Mouse (Mus musculus) gastrocnemius, postnatal 25 days (tissue): ENCODE measurements around the gene Zfp821. TPM values are rescaled to one million over a fixed set of nuclear protein-coding genes. Genes with fewer than 3 reads are reported as not detected.
A peak's percentile ranks its signal among the peaks of the same experiment; 100 is the strongest.

Experiments
- DNase-seq: peaks from one replicate; pipeline ENCODE4 v3.0.0; 2022
- long read RNA-seq, 2 experiments: library from polyadenylated mRNA; stranded (forward); transcript quantifications; one replicate each; pipeline ENCODE4 v2.0.0; 2021
- total RNA-seq, 2 experiments: library from RNA; stranded (reverse); gene quantifications; 1 replicate in 1 of 2; 2 replicates in 1 of 2; pipeline ENCODE4 v1.2.3; 2021

Gene Zfp821
- total RNA-seq: 1 to 10 TPM; 4.6 to 5.2 TPM
- long read RNA-seq, experiment 1, partial matches to known transcripts: 1 of 7 reads
- long read RNA-seq, experiment 1, other reads (novel, unspliced or antisense): 3 of 7 reads
- long read RNA-seq, experiment 2, partial matches to known transcripts: 0 of 5 reads
- long read RNA-seq, experiment 2, other reads (novel, unspliced or antisense): 2 of 5 reads

DNA sequence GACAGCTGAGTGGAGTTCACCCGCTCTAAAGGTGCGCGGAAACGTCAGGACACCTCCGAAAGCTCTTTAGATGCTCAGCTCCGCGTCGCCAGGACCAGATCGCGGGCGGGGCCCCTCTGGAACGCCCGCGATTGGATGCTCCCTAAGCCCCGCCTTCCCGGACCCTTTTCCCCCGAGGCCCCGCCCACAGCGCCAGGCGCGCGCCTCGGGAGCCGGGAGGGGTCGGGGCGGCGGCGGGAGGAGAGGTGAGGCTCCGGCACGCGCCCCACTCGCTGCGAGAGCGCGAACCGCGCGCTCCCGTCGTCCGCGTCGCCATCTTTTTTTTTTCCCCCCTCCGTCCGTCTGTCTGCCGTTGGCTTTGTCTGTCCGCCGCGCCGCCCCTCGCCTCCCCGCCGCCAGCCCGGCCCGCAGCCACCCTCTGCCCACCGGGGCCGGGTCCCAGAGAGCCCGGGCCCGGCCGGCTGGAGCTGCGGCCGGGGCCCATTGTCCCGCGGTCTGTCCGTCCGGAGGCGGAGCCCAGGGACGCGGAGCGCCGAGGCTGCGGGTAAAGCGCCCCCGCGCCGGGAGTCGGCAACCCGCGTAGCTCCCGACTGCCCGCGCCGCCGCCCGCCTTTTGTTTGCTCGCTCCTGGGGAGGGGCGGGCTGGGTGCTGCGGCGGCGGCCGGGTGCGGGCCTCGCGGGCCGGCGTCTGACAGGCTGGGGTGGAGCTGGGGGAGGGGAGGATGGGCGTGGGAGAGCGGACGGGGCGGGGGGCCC lies at the start of gene Zfp821:
Zfp821 (plus strand) TSS at position 227 of the 756 bp plus-strand sequence.
- DNase-seq: peak; percentile 94

- no peak for DNase-seq
Observed at GRCm38 (mm10) chr8:109656860-109657259, 48.5 kb upstream of the Zfp821 start.

DNA sequence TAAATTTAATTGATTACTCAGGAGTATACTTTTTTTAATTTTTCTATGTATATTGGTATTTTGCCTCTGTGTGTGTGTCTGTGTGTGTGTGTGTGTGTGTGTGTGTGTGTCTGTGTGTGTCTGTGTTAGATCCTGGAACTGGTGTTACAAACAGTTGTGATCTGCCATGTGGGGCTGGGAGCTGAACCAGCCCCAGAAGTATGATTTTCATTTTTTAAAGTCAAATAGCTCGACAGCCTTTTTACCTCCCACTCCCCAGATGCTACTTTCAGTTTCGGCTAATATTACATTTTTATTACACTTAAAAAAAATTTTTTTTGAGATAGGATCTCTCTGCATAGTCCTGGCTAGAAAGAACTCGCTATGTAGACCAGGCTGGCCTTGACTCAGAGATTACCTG lies 43.0 kb upstream of the Zfp821 start:
- no peak for DNase-seq

DNA sequence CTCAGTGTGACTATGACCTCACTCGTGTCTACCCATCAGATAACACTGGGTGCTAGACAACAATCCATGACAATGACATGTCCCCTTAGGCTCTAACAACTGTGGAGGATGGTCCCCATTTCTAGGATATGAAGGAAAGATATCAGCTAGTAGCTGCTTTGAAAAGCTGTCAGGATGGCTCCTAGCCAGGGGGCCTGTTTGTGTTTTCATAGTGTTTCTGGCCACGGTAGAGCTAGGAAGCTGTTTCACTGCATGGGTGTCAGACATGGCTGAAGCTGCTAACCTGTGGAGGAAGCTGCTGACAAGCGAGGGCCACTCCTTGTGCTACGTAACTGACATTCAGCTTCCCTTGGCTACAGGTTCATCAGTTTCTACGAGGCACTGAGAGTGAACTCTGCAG lies 38.7 kb upstream of the Zfp821 start:
- DNase-seq: no peak

DNA sequence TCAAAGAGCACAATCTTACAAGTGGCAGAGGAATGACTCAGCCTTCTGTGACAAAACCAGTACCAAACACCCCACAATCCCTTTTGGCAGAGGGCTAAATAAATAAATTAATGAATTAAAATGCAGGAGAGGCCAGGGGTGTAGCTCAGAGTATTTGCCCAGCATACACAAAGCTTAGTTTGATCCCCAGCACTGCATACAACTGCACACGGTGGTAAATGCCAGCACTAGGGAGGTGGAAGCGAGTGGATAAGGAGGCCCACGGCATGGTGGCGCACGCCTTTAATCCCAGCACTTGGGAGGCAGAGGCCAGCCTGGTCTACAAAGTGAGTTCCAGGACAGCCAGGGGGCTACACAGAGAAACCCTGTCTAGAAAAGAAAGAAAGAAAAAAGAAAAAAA lies 32.7 kb upstream of the Zfp821 start:
- no peak for DNase-seq

DNA sequence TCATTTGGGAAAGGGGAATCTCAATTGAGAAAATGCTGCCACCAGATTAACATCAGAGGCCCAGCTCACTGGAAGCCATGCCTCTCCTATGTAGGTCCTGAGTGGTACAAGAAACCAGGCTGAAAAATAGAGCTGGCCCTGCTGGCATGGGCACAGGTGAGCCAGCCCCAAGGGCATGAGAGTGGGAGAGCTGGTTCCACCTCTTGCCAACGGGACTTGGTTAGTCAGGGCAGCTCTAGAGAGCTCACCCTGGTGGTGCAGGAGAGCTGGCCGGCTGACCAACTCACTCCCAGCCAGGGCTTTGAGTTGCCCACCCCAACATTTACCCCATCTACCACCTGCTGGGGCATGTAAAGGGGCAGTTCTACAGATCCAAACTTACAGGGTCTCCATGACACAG lies 31.8 kb upstream of the Zfp821 start:
- no peak for DNase-seq

GRCm38 (mm10) chr8:109675896-109676643 lies 29.3 kb upstream of the Zfp821 start:
- DNase-seq: no peak

DNA sequence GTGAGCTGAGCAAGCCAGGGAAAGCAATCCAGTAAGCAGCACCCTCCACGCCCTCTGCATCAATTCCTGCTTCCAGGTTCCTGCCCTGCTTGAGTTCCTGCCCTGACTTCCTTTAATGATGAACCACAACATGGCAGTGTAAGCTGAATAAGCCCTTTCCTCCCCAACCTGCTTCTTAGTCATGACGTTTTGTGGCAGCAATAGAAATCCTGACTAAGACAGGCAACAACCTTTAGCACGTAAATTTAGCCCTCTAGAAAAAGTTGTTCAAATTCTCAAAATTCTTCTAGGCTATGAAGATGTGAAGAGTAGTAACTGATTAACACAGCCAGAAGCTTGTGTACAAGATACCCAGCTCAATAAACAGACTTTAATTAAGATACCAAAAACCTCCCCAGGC lies 23.8 kb upstream of the Zfp821 start:
- no peak for DNase-seq

- no peak for DNase-seq
Observed at GRCm38 (mm10) chr8:109682120-109682519, 23.2 kb upstream of the Zfp821 start.

GRCm38 (mm10) chr8:109687248-109687647 lies 18.1 kb upstream of the Zfp821 start:
- no peak for DNase-seq

- no peak for DNase-seq
Observed at GRCm38 (mm10) chr8:109691769-109692168, 13.6 kb upstream of the Zfp821 start.

- peak; percentile 58 for DNase-seq
Observed at GRCm38 (mm10) chr8:109692443-109693145, 12.8 kb upstream of the Zfp821 start.

GRCm38 (mm10) chr8:109693146-109693900 lies 12.0 kb upstream of the Zfp821 start, which contains the start of gene Ist1:
TSS of gene Ist1 (minus strand) at chr8:109693260.
- peak; percentile 97 for DNase-seq

DNA sequence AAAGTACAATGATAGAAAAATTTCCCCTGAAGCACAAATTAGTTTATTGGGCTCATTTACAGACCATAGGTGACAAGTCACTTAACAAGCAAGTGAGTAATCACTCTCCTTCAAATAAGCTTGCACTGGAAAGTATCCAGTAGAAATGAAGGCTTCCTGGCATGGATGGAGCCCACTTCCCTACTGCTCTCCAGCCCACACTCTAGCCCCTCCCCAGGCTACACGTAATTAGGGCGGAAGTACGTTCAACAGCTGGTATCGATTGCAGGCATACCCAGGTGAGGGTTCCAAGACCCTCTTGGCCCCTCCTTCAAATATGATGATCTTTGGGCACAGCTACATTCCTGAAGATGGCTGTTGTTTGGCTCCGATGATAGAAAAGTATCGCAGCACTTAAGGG lies 11.2 kb upstream of the Zfp821 start:
- DNase-seq: no peak

DNA sequence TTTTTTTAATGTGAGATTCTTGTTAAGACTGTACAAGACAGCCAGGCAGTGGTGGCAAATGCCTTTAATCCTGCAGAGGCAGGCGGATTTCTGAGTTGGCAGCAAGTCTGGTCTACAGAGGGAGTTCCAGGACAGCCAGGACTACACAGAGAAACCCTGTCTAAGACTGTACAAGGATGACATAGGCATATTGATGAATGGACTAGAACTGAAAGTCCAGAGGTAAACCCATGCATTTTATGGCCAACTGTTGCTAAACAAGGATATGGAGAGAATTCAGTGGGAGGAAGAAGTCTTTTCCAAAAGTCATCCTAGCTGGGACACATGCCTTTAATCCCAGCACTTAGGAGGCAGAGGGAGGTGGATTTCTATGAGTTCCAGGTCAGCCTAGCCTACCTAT lies 7.6 kb upstream of the Zfp821 start:
- DNase-seq: no peak

GRCm38 (mm10) chr8:109698477-109698876 lies 6.9 kb upstream of the Zfp821 start:
- DNase-seq: no peak

DNA sequence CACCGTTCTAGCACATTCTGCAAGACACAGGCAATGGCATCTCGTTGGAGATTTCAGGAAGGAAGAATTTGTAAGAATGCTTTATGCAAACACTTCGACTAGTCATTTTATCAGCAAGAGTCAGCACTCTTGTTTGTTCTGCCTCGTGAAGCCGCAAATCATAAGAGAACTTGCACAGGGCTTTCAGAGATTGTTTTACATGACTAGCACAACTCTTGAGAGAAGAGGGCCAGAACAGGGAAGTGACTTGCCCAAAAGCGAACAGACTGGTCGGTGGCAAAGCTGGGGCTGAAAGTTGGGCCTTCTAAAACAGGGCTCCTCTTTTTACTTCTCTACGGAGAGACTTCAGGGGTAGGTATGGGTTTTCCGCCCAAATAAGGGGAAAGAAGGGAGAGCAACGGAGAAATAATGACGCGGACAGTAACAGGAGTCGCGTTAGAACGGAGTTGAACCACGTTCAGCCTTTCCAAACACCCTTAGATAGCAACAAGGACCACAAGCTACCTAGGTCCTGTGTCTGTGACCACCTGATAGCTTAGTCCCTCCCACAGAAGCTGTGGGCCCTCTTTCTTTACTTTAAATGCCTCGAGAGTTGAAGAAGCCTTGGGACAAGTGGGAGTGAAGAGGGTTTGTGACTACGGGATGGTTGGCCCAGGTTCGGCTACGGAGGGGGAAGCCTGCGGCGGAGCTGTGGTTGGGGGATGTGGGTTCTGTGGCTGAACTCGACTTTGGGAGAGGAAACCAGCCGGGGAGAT lies 604 bp upstream of the Zfp821 start:
- DNase-seq: no peak

DNA sequence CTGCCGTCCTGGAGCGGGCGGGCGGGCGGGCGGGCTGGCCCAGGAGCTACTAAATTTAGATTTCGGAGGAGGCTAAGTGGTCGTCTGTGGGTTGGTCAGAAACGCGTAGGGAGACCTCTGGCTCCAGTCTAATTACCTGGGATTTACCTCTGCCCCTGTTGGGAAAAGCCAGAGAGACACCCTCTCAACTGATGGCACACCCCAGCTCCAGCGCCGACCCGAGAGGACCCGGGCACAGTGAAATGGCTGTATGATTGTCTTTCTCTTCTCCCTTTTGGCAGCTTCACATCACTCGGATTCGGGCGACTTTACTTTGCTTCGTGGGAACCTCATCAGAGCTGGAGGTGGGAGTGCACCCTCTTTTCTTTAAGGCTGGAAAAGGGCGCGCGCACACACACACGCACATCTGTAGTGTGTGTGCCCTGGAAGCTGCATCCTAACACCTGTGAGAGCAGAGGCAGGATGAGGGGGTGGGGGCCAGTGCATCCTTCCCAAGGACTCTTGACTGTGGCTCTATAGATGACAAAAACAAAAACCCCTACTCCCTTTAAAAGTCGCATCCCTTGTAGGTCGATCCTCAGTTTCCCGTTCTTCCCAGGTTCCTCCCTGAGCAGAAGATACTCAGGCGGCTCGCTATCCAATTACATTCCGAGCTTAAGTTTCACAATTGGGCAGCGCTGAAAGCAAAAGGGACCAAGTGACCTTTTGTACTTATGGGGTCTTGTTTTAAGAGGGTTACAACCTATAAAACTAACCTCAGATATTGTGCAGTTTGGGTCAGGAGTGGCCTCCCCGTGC lies 929 bp downstream of the Zfp821 start:
- no peak for DNase-seq

DNA sequence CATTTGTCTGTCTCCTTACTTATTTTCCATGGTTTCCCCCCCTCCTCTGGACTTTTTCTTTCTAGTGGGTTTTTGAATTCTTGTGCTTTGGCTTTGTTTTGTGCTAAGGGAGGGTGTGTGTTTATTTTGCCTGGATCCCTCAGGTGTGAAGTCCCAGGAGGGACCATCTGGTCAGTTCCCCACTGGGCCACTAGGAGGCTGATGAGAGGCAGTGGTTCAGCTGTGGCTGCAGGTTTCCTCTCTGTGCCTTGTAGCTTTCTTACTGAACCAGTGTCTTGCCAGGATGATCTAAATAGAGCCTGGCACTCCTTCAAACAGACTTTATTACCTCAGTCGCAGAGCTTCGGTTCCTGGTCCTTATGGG lies 1.5 kb downstream of the Zfp821 start:
- peak; percentile 57 for DNase-seq

DNA sequence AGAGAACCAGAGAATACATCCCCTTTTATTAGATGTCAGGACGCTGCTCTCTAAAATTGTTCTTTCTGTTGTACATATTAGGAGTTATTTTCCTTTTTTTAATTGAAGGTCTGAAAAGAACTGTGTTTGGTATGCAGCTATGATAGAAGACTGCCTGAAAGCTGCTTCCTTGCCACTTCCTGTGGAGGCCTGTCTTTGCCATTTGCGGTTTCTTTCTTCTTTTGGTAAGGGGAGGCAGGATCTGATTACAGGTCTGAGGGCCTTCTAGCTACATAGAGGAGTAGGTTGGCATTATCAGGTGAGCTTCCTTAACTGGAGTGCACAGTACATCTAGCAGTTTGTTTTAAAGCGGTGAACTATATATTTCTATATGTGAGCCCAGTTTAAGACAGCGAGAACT lies 2.6 kb downstream of the Zfp821 start:
- DNase-seq: no peak
